Mouse (Mus musculus) gastrocnemius, postnatal 36 days (tissue): ENCODE results near the gene Dnph1. TPM values are rescaled to one million over a fixed set of nuclear protein-coding genes. Genes with fewer than 3 reads are reported as not detected.

Experiments used
- DNase-seq, 2 experiments: peaks; one replicate each; pipeline ENCODE4 v3.0.0; 2022
- intact Hi-C: fragments of 180-260 bp; cut with DNase I; formaldehyde crosslinking; loops from one replicate; pipeline ENCODE4 v1.15.1; 2025
- total RNA-seq, 2 experiments: library from RNA; stranded (reverse); gene quantifications; 2 replicates each; pipeline ENCODE4 v1.2.3; 2021

Dnph1 gene
- total RNA-seq, 2 experiments from 2014 or later = 4.9 to 6.7 TPM

DNA sequence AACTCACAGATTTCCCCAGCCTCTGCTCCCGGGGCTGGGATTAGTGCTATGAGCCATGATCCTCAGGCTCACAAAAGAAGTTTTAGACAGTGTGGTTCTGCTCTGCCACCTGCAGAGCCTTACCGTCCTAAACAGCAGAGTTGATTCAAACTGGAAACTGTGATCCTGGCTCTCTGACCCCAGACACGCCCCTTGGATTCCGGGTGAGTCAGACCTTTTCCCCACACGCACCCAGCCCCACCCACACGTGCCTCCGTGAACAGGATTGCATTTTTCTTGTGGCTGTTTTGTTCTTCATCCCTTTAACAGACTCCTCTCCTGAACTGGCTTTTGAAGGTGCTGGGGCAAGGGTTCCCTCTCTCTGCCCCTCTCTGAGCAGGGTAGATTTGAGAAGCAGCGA lies 1.4 kb downstream of the Dnph1 start:
- intact Hi-C loops = no loop called here

DNA sequence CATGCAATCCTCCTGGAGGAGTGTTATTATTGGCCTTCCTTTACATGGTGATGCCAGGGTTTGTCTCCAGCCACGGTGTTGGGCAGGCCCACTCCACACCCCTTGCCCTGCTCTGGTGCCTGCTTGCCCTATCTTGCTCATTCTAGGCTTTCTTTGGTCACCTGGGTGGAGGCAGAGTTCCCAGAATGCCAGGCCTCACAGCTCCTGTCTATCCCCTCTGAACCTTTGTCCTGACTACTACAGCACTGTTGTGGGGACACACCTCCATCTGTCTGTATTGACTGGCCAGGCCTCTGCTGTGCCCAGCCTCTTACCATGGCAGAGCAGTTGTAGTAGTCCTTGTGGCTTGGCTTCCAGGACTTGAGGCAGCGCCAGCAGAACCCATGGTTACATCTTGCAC lies 6.3 kb downstream of the Dnph1 start:
- intact Hi-C loops = no loop called here

More for the DNA sequence above, 1.4 kb downstream of the Dnph1 start:
- DNase-seq = no peak

DNA sequence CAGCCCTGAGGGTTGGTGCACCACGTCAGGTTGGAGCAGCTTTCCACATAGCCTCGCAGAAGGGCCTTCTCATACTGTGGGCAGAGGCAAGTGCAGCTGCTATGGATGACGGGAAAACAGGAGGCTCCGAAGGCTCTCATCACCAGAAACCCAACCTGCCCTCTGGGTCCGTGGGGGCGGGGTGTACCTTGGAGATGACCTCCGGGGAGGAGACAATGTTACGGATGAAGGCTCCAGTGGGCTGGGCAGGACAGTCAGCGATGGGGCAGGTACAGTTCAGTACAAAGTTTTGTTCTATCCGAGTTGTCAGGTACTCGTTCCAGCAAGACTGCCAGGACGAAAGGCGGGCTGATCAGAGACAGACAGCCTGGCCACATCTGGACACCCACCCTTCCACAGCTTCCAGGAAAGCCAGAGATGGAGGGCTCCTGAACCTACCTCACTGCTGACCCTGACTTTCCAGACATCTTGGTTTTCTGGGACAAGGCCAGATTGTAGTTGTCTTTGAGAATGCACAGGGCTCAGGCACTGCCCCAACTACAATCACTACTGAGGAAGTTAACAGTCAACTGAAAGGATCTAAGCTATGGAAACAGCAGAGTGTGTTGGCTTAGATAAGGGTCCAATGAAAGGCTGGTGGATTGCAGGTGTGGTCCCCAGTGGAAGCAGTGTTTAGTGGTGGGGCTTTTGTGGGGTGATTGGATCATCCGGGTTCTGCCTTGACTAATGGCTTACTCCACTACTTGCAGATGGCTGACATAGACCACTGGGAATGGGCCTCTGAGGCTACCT lies 7.5 kb downstream of the Dnph1 start:
- DNase-seq = no peak

More for the DNA sequence above, 6.3 kb downstream of the Dnph1 start:
- no peak for DNase-seq

DNA sequence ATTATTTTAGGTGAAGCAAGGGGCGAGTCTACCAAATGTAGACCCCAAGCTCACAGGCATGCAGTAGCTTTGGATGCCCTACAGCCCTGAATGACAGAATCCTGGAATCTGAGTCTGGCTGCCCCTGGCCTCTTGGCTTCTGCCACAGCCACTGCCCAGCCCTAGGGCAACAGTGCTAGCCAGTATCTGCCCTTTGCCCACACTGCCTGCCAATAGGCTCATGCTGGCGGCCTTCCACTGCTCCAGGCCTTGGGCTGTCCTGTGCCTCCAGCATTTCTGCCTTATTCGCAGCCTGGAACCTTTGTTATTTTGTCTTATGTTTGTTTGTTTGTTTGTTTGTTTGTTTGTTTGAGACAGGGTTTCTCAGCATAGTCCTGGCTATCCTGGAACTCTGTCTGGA lies 9.1 kb downstream of the Dnph1 start:
- DNase-seq = no peak
- intact Hi-C loops = loop anchor here (2.0 kb wide), 1 partner anchor 73 kb away; no protein-coding TSS in a partner anchor

More for the DNA sequence above, 7.5 kb downstream of the Dnph1 start:
- intact Hi-C loops = loop anchor here (2.0 kb wide), 1 partner anchor 71 kb away; no protein-coding TSS in a partner anchor

DNA sequence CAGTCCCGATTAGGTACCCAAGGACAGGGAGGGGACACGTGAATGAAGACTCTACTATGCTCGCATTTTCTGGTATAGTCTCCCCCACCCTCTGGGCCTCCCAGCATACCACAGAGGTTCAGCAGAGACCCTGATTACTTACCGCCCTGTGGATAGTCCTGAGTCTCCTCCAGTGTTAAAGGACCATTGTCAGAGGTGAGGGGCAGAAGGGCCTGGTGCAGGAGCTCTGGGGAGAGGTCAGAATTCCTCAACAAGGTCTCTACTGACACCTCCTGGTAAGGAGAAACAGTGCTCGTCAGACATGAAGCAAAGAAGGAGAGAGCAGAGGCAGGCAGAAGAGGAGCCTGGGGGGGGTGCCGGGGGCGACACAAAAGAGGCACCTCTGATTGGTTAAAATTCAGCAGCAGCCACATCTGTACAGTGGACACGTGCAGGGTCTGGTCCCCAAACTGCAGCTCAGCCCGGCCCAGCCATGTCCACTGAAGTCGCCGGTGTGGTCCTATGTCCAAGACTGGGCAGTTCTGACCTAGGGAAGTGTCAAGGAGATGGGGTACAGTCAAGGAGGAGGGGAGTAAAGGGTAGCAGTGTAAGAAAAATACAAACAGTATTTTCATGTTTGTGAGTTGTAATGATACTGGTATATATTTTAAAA lies 14.7 kb downstream of the Dnph1 start:
- intact Hi-C loops = no loop called here

DNA sequence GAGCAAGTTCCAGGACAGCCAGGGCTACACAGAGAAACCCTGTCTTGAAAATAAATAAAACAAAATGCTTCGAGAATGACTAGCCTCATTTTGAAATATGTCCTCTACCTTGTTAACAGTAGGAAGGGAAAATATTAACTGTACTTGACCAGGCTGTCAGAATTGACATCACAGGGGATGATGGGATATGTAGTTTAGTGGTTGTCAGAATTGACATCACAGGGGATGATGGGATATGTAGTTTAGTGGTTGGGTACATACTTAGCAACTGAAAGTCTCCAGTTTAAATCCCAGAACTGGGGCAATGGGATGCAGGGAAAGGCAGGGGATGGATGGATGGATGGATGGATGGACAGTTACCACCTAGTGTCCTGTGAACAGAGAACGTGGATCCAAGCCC lies 16.8 kb downstream of the Dnph1 start:
- intact Hi-C loops = no loop called here
- no peak for DNase-seq

More for the DNA sequence above, 14.7 kb downstream of the Dnph1 start:
- DNase-seq = no peak

DNA sequence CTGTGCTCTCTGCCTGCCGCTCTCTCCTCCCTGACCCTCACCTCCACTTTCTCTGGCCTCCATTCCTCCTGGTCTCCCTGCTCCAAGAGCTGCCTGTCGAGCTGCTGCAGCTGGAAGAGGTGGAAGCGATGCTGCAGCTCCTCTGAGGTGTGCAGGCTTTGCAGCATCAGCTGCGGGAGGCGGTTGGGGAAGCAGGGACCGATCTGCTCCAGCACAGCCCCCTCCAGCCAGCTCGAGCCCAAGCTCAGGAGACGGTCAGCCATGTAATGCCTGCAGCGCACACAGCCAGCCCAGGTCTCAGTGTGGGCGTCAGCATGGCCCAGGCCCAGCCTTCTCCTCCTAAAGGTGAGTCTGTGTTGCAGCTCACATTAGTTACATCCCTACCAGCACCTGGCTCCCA lies 23.5 kb downstream of the Dnph1 start:
- intact Hi-C loops = no loop called here
- DNase-seq = no peak

DNA sequence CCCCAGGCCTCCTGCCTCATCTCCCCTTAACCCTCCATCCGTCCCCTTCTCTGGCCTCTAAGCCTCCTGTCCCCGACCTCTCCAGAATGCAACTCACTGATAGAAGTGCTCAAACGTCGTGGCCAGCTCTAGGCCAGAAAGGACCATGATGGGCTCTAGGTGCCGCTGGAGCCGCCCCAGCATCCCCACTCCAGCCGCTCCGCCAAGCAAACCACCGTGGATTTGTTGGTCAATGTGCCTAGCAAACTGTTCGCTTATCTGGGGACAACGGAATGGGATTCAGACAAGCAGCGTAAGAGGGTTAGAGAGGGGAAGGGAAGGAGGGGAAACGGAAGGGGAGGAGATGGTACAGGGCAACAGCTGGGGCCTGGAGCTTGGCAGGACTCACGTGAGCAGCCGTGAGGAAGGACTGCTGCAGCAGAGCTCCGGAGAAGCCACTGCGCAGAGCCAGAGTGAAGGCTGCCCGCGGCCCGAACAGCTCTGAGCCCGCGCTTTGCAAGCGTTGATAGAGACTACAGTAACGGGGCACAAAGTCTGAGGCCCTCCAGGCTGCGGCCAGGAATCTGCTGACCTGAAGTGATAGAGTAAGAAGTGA lies 24.0 kb downstream of the Dnph1 start:
- DNase-seq = no peak
- intact Hi-C loops = no loop called here

DNA sequence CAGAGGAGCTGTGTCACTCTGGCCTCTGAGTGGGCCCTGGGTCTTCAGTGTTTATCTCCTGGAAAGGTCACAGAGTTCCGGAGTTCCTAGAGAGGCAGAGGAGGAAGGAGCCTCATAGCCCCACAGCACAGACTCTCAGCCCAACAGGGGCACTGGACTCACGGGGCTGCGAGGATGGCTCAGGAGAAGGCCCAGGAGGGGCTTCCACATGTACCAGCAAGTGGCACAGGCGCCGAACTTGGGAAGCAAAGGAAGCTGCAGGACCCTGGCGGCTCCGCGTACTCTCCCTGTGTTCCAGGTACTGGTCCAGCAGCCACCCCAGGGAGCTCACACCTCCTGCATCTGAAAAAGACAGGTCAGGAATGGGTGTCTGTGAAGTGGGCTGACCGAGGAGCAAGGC lies 24.7 kb downstream of the Dnph1 start:
- intact Hi-C loops = no loop called here
- no peak for DNase-seq

DNA sequence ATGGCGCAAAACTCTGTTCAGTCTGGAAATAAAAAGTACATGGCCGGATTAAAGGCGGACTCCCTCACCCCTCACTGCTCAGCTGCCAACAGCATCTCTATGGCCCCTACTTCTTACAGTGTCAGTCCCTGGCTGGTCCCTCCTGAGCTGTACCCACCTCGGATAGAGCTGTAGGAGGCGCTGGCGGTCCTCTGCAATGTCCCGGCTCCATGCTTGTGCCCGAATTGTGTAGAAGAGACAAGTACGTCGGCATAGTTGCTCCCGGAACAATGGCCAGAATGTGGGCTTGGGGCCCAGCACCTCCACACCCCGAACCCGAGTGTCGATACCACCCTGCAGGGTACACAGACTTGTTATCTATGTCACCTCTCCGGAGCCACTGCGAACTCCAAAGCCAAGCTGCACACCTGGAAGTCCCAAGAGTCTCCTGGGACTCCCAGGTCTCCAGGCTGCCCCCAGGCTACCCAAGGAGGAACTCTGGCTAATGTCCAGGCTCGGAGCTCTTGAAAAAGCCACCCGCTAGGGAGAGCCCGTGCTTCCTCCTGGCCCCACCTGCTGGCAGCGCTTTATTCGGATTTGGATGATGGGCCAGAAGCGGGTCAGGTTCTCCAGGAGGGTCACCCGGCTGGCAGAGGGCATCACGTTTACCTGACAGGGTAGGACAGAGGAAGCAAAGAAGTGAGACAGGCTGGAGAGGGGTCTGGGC lies 25.6 kb downstream of the Dnph1 start:
- DNase-seq = no peak
- intact Hi-C loops = no loop called here

DNA sequence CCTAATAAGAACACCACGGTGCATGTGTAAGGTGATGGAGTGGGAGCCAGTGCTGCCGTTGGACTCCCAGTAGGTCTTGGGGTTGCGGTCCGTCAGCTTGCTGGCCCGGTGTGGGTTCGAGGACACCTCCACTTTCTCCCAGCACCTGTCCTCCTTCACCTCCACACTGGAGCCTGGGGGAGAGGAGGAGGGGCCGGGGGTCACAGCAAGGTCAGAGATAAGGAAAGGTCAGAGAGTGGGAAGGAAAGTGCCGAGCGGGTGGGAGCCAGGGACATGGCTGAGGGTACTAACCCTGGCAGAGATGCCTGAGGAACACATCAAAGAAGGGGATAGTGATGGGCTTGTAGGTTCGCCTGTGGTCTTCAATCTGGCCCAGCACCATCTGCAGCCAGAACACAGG lies 28.6 kb downstream of the Dnph1 start:
- DNase-seq = no peak
- intact Hi-C loops = loop anchor here (5.0 kb wide), 2 partner anchors 67 to 202 kb away; partner anchors contain the start of gene Gnmt

DNA sequence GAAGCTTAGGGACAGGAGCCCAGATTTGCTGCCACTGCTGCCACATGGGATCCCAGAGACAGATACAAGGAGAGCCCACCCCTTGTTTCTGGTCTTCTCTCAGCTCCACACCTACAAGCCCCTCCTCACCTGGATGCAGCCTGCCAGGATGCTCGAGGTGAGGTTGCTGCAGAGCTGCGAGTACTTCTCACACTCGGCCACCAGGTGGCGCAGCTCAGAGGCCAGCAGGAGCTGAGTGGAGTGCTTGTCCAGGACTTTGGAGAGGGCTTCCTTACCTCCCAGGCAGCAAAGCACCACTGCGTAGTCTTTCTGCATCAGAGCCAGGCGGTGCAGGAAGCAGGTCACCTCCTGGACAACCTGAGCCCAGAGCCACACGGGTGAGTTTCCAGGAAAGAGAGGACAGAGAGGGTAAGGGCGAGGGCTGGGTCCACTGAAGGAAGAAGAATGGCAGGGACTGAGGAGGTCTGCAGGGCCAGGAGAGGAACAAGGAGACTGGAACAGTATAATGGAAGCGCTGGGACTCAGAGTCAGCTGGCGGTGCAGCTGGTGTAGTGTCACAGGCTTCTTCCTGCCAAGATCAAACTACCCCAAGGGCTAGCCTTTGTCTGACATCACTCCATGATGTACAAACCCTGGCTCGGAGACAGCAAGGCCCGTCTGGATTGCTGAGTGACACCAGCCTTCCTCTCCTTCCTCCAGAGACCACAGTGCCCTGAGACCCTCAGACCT lies 29.2 kb downstream of the Dnph1 start:
- intact Hi-C loops = loop anchor here (2.0 to 5.0 kb wide), 3 partner anchors 67 to 202 kb away; partner anchors contain the start of gene Gnmt
- DNase-seq = peak; percentile 65 to 73

DNA sequence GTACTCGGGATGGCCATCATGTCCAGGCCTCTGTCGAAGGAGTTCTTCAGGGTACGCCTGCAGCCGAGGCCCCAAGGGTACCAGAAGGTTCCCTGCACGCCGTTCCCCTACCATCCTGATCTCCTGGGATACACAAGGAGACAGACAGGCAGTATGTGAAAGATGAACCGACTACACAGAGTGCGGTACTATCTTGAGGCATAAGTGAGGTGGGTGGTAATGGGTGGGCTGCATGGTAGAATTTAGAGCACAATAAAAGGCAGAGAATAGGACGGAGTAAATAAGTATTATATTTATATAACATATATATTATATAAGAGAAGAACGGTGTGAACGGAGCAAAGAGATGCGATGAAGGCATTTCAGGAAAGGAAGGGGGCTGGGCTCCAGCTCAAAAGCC lies 47.1 kb downstream of the Dnph1 start:
- intact Hi-C loops = no loop called here

DNA sequence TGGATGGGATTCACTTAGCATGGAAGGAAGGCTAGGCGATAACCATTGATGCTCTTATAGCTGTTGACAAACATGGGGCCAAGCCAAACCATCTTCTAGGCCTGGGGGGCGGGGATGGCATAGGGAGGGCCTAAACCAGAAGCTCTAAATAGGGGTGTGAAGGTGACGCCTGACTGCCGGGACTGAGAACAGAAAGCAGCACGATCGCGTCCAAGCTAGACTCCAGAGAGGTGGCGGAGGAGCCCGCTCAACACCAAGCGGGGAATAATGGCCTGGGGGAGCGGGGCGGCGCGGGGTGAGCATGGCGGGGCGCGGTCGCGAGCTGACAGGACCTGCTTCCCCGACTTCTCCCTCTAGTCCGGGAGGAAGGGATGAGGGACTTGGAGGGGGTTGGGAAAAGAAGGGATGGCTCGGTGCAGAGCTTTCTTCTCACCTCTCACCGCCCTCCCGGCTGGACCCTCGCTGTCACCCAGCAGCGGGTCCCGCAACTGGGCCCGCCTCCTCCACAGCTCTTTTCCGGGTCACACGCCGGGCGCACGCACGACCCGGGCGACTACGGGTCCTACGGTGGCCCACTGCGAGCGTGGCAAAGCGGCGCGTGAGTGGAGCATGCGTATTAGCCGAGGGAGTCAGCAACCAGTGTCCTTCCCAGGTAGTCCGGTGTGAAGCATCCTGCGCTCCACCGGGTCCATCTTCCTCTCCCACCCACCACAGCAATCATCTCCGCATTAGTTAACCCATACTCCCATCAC lies 49.5 kb downstream of the Dnph1 start, which contains the start of gene Cul9:
Gene Cul9, minus strand, starts transcription at position 576 of the 752 bp plus-strand sequence.
- intact Hi-C loops = no loop called here
- peak; percentile 63 to 67 for DNase-seq

More for the DNA sequence above, 47.1 kb downstream of the Dnph1 start:
- DNase-seq = no peak

DNA sequence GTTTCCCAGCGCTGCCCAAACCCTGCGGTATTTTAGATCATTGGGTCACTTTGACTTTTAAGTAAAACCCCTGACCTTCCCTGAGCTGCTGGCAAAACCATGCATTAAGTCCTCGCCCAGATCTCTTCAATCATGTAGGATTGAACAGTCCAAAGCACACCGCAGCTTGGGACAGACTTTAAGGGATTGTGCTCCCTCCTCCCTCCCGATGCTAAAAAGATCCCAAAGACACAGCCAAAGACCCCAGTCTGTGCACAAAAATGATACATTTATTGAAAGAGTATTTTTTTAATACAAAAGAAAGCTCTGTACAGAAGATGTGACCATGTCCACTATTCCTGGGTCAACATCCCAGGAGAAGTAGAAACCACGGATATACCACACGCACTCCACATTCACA lies 50.1 kb downstream of the Dnph1 start:
- intact Hi-C loops = no loop called here
- DNase-seq = no peak

DNA sequence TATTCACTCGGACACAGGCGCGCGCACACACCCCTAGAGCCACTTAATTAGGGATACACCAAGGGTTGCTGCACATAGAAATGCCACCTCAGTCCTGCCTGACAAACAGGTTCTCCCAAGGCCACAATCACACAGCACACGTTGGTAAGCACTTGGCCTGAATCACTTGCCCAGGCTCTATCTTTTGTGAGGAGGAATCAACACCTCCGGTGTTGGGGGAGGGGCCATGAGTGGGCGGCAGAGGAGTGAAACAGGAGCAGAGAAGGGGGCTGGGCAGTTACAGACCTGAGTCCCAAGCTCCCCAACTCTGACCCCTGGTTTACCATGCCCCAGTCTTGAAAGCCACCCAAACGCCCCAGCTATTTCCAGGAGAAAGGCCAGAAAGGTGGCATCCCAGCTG lies 50.5 kb downstream of the Dnph1 start:
- intact Hi-C loops = no loop called here
- no peak for DNase-seq

DNA sequence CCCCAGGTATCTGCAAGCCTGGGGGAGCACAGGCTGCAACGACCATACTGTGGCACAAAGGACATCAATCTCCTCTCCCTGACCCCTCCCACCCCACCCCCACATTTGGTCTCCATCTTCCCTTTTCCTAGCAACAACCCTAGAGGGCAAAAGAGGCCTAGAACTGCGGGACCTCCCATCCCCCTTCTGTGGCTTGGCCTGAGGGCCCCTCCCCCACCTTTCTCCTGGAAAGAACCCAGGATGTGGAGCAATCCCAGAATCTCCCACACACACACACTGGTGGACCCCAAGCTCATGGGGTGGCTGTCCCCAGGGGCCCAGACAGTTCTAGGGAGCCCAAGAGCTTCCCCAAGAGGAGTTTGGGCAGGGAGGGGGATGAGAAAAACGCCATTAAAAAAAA lies 51.4 kb downstream of the Dnph1 start:
- intact Hi-C loops = no loop called here
- no peak for DNase-seq

DNA sequence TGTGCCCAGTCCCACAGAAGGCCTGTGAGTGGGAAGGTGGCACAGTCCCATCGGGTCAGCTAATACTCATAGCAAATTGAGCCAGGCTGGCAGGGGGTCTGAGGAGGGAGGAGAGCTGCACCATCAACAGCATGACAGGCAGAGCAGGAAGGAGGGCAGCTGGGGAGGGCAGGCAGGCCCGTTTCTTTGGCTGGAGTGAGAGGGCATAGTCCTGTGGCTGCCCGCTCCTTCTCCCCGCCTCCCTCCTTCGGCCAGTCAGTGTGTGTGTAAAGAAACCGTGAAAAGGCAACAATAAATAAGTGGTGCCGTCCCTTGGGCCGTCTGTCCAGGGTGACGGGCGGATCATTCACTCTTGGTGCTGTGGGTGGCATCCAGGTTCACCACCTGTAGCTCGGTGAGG lies 52.2 kb downstream of the Dnph1 start:
- intact Hi-C loops = no loop called here
- DNase-seq = no peak

DNA sequence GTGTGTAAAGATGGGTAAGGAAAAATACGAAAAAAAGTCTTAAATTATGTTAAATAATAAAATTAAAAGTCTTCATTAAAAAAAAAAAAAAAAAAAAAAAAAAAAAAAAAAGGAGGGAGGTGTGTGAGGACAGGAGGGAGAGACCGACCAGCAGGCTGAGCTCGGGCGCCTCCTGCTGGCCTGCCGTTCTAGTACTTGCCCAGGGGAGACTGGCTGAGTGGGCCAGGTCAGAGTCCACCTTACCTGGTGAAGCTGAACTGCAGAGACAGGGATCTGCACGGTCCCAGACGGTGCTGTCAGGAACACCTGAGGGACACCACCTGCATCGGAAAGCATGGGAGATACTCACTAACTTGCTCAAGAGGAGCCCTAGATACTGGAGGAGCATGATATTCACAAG lies 52.7 kb downstream of the Dnph1 start:
- intact Hi-C loops = no loop called here
- no peak for DNase-seq
